Comparison of ENCODE assay signal across 9 mouse cellular contexts in the genomic region with DNA sequence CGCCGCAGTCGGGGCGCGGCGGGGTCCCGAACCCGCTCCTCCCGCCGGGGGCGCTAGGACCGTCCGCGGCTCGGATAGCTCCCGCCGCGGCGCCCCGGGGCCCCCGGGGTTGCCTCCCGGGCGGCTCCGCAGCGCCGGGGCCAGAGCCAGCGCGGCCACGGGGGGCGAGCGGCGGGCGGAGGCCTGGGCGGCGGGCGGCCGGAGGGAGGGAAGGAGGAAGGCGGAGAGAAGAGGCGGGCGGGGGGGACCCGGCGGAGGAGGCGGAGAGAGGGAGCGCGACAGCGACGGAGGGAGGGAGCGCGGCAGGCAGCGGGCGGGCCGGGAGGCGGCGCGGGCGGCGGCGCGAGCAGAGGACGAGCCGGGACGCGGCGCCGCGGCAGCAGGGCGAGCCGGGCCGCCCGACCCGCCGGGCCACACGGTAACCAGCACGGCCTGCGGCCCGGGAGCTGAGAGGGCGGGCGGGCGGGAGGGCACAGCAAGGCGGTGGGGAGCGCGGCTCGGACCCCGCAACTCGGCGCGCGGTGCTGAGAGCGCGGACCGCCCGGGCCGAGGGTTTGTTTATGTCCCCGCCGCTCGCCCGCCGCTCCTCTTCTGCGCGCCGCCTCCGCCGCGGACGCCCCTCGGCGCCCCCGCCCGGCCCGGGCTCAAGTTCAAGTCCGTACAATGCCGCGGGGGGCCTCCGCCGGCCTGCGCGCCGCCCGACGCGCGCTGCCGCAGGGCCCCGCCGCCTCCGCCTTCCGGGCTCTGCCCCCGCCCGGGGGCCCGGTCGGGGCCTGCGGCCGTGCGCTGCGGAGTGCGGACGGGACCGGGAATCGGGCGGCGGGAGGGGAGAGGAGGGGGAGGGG. TPM values are rescaled to one million over a fixed set of nuclear protein-coding genes. Genes with fewer than 3 reads are reported as not detected.
DNase-seq lines count a peak whose midpoint lies in the region; ATAC-seq lines count a peak whose summit lies in the region.
"Had no signal": no experiment of that assay in that cellular context is flagged by ENCODE, and none has a peak within 500 bp of the region (broad histone marks: within the 10 kb centered on the region; RNA-seq: fewer than 3 reads in every experiment).

No protein-coding gene starts in this region.

- peaks cover 40% of the 10 kb centered on the region; the same call in 1 of the 2 replicates for H3K4me1 ChIP-seq in hindbrain, embryonic 14.5 days (replicated peaks; ENCODE audit: control insufficient read depth, insufficient read depth, low read length)
- peaks cover 52% of the 10 kb centered on the region for H3K4me1 ChIP-seq in limb, embryonic 10.5 days
- H3K4me1 ChIP-seq in midbrain, embryonic 11.5 days (ENCODE audit: control insufficient read depth, insufficient read depth, low read length): peaks cover 16% of the 10 kb centered on the region

- peak overlapping the region; percentile 69 for H3K4me2 ChIP-seq in hindbrain, embryonic 14.5 days (replicated peaks)
- peak overlapping the region; percentile 85 for H3K4me2 ChIP-seq in midbrain, embryonic 11.5 days

- no peak for DNase-seq in frontal cortex, postnatal 36 days (ENCODE audit: low spot score in 2 of 2)
- peak; percentile 80 for DNase-seq in cerebellum, adult 11 months
- DNase-seq in gastrocnemius, adult 18-20 months (ENCODE audit: low spot score): peak; percentile 69
- DNase-seq in hindbrain, embryonic 14.5 days (ENCODE audit: low spot score): peak; percentile 69
- peak; percentile 72 for DNase-seq in limb, embryonic 10.5 days (ENCODE audit: low spot score)
- peak; percentile 89 for DNase-seq in midbrain, embryonic 11.5 days (ENCODE audit: low spot score, missing footprints)
- DNase-seq in spleen, postnatal 4 days (ENCODE audit: low spot score in 2 of 2): peak; percentile 58 to 75

- H3K36me3 ChIP-seq in hindbrain, embryonic 14.5 days (replicated peaks; ENCODE audit: control insufficient read depth, insufficient read depth): no peaks in the 10 kb centered on the region
- H3K36me3 ChIP-seq in limb, embryonic 10.5 days: no peaks in the 10 kb centered on the region
- H3K36me3 ChIP-seq in midbrain, embryonic 11.5 days (ENCODE audit: control insufficient read depth, insufficient read depth, low read length): no peaks in the 10 kb centered on the region
- H3K36me3 ChIP-seq: G1E had no signal

- no peaks in the 10 kb centered on the region for H3K27me3 ChIP-seq in hindbrain, embryonic 14.5 days (ENCODE audit: control insufficient read depth, insufficient read depth, low read length)
- peaks cover 67% of the 10 kb centered on the region for H3K27me3 ChIP-seq in limb, embryonic 10.5 days (ENCODE audit: low read depth, poor library complexity, severe bottlenecking)
- H3K27me3 ChIP-seq in midbrain, embryonic 11.5 days (ENCODE audit: control insufficient read depth, insufficient read depth, low read length): no peaks in the 10 kb centered on the region

- no peaks in the 10 kb centered on the region for H3K9me3 ChIP-seq in hindbrain, embryonic 14.5 days (ENCODE audit: control insufficient read depth, low read length)
- H3K9me3 ChIP-seq in limb, embryonic 10.5 days (replicated peaks): no peaks in the 10 kb centered on the region
- H3K9me3 ChIP-seq in midbrain, embryonic 11.5 days (ENCODE audit: control insufficient read depth, low read length): no peaks in the 10 kb centered on the region

- ATAC-seq in frontal cortex, adult (ENCODE audit: low TSS enrichment): peak; percentile 34
- ATAC-seq in hindbrain, embryonic 14.5 days (ENCODE audit: low FRiP score): peak; percentile 35
- ATAC-seq in midbrain, embryonic 11.5 days (ENCODE audit: low FRiP score): peak; percentile 17

- peak overlapping the region; percentile 88 for H3K9ac ChIP-seq in hindbrain, embryonic 14.5 days
- peak overlapping the region; percentile 86 for H3K9ac ChIP-seq in midbrain, embryonic 11.5 days (ENCODE audit: low read length)

- H3K4me3 ChIP-seq in hindbrain, embryonic 14.5 days (replicated peaks; ENCODE audit: low read length): peak overlapping the region; percentile 84
- peak overlapping the region; percentile 83 for H3K4me3 ChIP-seq in limb, embryonic 10.5 days
- H3K4me3 ChIP-seq in midbrain, embryonic 11.5 days (ENCODE audit: low read depth, low read length): peak overlapping the region; percentile 90

- 1% methylated on average over 47 of the region's 141 CpGs for WGBS in hindbrain, embryonic 14.5 days
- WGBS in limb, embryonic 10.5 days: under 1% methylated on average over 121 of the region's 141 CpGs
- 1% methylated on average over 56 of the region's 141 CpGs for WGBS in midbrain, embryonic 11.5 days

- H3K27ac ChIP-seq in hindbrain, embryonic 14.5 days: peak overlapping the region; percentile 92
- H3K27ac ChIP-seq in limb, embryonic 10.5 days: peak overlapping the region; percentile 93
- H3K27ac ChIP-seq in midbrain, embryonic 11.5 days (ENCODE audit: low read depth, low read length): peak overlapping the region; percentile 63

RNA-seq across cellular contexts. Expression of gene Dnmt3a, which starts 1.1 kb away (rescaled TPM):
- total RNA-seq in gastrocnemius, adult 18-20 months (2021): 10 to 100 TPM; 54.6 to 62.0 TPM
- polyA plus RNA-seq in hindbrain, embryonic 14.5 days (2014; fragmentation: Nextera tagmentation; extraction: Ambion mirVana): 61.9 and 62.1 TPM in 2 replicates
- 221 and 298 TPM in 2 replicates for polyA plus RNA-seq in limb, embryonic 10.5 days (2016; fragmentation: Nextera tagmentation; extraction: Ambion mirVana)
- polyA plus RNA-seq in midbrain, embryonic 11.5 days (2014; fragmentation: Nextera tagmentation; extraction: Ambion mirVana): 49.6 and 56.5 TPM in 2 replicates

Comparison
In these comparisons a context has a peak if more than half of its experiments do, and no peak if none do; other contexts are left out.
1. DNase-seq: peak in cerebellum, adult 11 months (single experiment), gastrocnemius, adult 18-20 months (single experiment), hindbrain, embryonic 14.5 days (single experiment), limb, embryonic 10.5 days (single experiment), midbrain, embryonic 11.5 days (single experiment) and spleen, postnatal 4 days (2 of 2); none in frontal cortex, postnatal 36 days (0 of 2).
2. Peak in every context shown above with its lines, with median percentiles within 50 percentile points of each other: ATAC-seq, H3K27ac ChIP-seq and H3K4me3 ChIP-seq.